Mouse (Mus musculus) intestine, embryonic 14.5 days (tissue): Measurements from ENCODE around the gene Catsper4. TPM values are rescaled to one million over a fixed set of nuclear protein-coding genes. Genes with fewer than 3 reads are reported as not detected.

Source experiments
- ATAC-seq: fragments of 200-750 bp; cut with Nextera tagmentation; replicated peaks from 2 replicates; pipeline ENCODE4 v1.8.0; 2017; ENCODE audit warnings: low read depth, moderate number of reproducible peaks, moderate TSS enrichment, moderate library complexity; ENCODE audit not compliant: low FRiP score, low TSS enrichment
- DNase-seq: peaks from one replicate; pipeline ENCODE4 v3.0.0-alpha.2; 2018; ENCODE audit warnings: low spot score
- H3K27ac ChIP-seq: fragments of 300-500 bp; sonication (generic); 2 replicates; pipeline ENCODE4 v1.5.1; 2014; ENCODE audit warnings: low read depth, mild to moderate bottlenecking, control low read depth
- H3K27me3 ChIP-seq: fragments of 300-500 bp; sonication (generic); replicated peaks from 2 replicates; pipeline ENCODE4 v1.6.1; 2014; ENCODE audit warnings: low read length, control low read depth; ENCODE audit not compliant: control insufficient read depth, insufficient read depth
- H3K36me3 ChIP-seq: fragments of 300-500 bp; sonication (generic); 2 replicates; pipeline ENCODE4 v1.6.1; 2014; ENCODE audit warnings: low read length, control low read depth; ENCODE audit not compliant: control insufficient read depth, insufficient read depth
- H3K4me1 ChIP-seq: fragments of 300-500 bp; sonication (generic); replicated peaks from 2 replicates; pipeline ENCODE4 v1.6.1; 2014; ENCODE audit warnings: low read length, control low read depth, mixed read lengths; ENCODE audit not compliant: control insufficient read depth, insufficient read depth
- H3K4me2 ChIP-seq: fragments of 300-500 bp; sonication (generic); 2 replicates; pipeline ENCODE4 v1.6.1; 2014; ENCODE audit warnings: low read length
- H3K4me3 ChIP-seq: fragments of 300-500 bp; sonication (generic); 2 replicates; pipeline ENCODE4 v1.5.1; 2014; ENCODE audit warnings: low read depth, low read length, control low read depth, mixed read lengths
- H3K9ac ChIP-seq: fragments of 300-500 bp; sonication (generic); 2 replicates; pipeline ENCODE4 v1.6.1; 2014; ENCODE audit warnings: mild to moderate bottlenecking, low read length
- H3K9me3 ChIP-seq: fragments of 300-500 bp; sonication (generic); 2 replicates; pipeline ENCODE4 v1.6.1; 2016; ENCODE audit warnings: low read length, control low read depth; ENCODE audit not compliant: control insufficient read depth
- WGBS: fragments of 180-500 bp; shearing (Covaris S2); extraction: QIAGEN DNeasy Blood & Tissue Kit; methylation state at CpG from one replicate; pipeline ENCODE4 v1.1.7; 2014; 5-methylcytosine and 5-hydroxymethylcytosine counted together
- polyA plus RNA-seq: library from polyadenylated mRNA; unstranded; fragments of >200 nt; fragmentation: Nextera tagmentation; extraction: Ambion mirVana; gene quantifications from 2 replicates; pipeline ENCODE4 v1.2.1, GENCODE M21; 2014

The Catsper4 gene
- polyA plus RNA-seq, 1 experiment from 2014 or later, result not detected

GRCm38 (mm10) chr4:134258354-134258753 lies 31.2 kb upstream of the Catsper4 start:
- Histone ChIP-seq H3K9ac (no peak overlapping the region), H3K36me3 (no peaks in the 10 kb centered on the region), H3K4me2 (no peak overlapping the region), H3K27ac (no peak overlapping the region), H3K9me3 (no peaks in the 10 kb centered on the region), H3K4me1 (peaks cover 22% of the 10 kb centered on the region), H3K27me3 (peaks cover 4% of the 10 kb centered on the region; the same call in 1 of the 2 replicates), H3K4me3 (no peak overlapping the region)
- DNase-seq (no peak), ATAC-seq (no peak)
- WGBS, result 49% methylated on average over 11 of the region's 11 CpGs

DNA sequence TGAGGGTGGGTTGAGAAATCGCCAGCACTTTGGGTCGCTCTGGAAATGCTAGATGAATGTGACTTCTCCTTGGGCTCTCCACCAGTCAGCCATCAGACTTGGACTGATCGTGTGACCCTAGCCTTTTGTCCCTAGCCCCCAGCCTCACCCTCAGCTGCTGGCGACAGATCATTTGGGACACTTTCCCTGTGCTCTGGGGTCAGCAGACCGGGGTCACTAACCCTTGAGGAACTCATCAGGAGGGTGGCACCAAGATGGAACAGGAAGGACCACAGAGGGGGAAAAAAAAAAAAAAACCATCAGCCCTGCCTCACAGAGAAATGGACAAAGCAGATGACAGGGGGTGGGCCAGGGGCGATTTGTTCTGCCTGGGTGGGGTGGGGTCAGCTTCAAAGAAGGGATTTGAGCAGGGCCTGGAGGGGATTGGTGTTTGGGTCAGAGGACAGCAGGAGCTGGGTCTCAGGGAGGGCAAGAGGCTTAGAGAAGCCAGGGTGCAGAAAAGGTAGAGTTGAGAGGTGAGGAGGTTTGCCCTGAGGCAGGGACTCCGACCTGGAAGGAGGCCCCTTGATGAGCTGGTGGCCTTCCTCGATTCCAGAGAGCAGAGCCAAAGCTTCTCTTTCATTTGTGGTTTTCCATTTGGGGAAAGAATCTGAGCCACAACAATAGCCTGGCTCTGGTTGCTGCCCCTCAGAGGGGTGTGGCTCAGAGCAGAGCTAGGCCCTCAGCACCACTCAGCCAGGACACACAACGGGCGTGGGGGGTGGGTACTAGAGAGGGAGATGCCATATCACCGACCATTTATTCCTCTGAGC lies 30.2 kb upstream of the Catsper4 start:
- H3K4me2 ChIP-seq, result no peak overlapping the region
- no peak overlapping the region for H3K27ac ChIP-seq
- no peak for DNase-seq
- H3K4me1 ChIP-seq, result peaks cover 29% of the 10 kb centered on the region
- no peaks in the 10 kb centered on the region for H3K9me3 ChIP-seq
- no peak for ATAC-seq
- peaks cover 14% of the 10 kb centered on the region for H3K27me3 ChIP-seq
- H3K4me3 ChIP-seq, result no peak overlapping the region
- no peaks in the 10 kb centered on the region for H3K36me3 ChIP-seq
- 34% methylated on average over 11 of the region's 11 CpGs for WGBS
- H3K9ac ChIP-seq, result no peak overlapping the region

DNA sequence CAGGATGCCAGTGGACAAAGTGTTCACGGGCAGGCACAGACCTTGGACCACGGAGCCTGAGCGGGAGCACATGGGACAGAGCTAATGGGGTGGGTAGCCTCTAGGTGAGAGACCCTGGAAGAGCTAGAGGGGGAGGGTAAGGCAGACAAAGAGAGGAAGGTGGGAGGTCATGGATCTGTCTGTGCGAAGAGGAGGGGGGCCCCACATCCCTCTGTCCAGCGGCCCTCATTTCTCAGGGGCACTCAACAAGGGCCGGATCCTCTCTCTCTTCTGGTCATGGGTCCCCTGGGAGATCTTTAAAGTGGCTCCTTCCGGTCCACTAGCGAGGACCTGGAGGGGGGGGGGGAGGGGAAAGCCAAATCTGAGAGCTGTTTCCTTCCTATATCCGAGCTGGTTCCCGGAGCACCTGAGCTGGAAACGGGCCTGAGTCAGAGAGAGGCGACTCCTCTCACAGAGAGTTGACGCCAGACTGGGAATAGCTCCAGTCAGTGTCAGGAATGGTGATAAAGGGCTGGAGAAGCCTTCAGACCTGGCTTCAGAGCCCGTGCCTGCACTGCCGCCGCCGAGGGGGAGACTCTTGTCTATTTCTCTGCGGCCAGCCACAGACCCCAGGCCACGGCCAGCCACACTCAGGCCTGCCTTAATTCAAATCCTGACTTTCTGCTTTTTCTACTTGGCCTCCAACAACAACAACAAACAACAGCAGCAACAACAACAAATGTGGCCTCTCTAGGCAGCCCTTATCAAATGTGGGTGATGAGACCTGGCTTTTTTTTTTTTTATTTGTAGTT lies 29.4 kb upstream of the Catsper4 start:
- ATAC-seq (no peak), DNase-seq (no peak)
- H3K36me3 ChIP-seq, result no peaks in the 10 kb centered on the region
- H3K9me3 ChIP-seq, result no peaks in the 10 kb centered on the region
- H3K4me2 ChIP-seq, result peak overlapping the region; percentile 20
- 21% methylated on average over 18 of the region's 19 CpGs for whole genome bisulfite sequencing
- H3K27me3 ChIP-seq, result peaks cover 22% of the 10 kb centered on the region
- H3K4me1 ChIP-seq, result peaks cover 37% of the 10 kb centered on the region
- H3K9ac ChIP-seq, result no peak overlapping the region
- H3K27ac ChIP-seq, result no peak overlapping the region
- H3K4me3 ChIP-seq, result no peak overlapping the region

- peaks cover 30% of the 10 kb centered on the region for H3K27me3 ChIP-seq
- peak overlapping the region; percentile 20; the same call in 1 of the 2 replicates for H3K4me2 ChIP-seq
- H3K4me1 ChIP-seq, result peaks cover 44% of the 10 kb centered on the region
- ATAC-seq (no peak), DNase-seq (no peak)
- WGBS, result 36% methylated on average over 4 of the region's 4 CpGs
- no peaks in the 10 kb centered on the region for H3K36me3 ChIP-seq
- H3K9me3 ChIP-seq, result no peaks in the 10 kb centered on the region
- H3K4me3 ChIP-seq, result no peak overlapping the region
- no peak overlapping the region for H3K9ac ChIP-seq
- H3K27ac ChIP-seq, result no peak overlapping the region
Observed at GRCm38 (mm10) chr4:134255854-134256253, 28.7 kb upstream of the Catsper4 start.

GRCm38 (mm10) chr4:134254835-134255234 lies 27.7 kb upstream of the Catsper4 start:
- Histone ChIP-seq H3K4me2 (no peak overlapping the region), H3K36me3 (no peaks in the 10 kb centered on the region), H3K9ac (no peak overlapping the region), H3K4me1 (peaks cover 49% of the 10 kb centered on the region), H3K27me3 (peaks cover 40% of the 10 kb centered on the region), H3K27ac (no peak overlapping the region), H3K9me3 (no peaks in the 10 kb centered on the region), H3K4me3 (no peak overlapping the region)
- ATAC-seq, result no peak
- WGBS, result 45% methylated on average over 3 of the region's 3 CpGs
- no peak for DNase-seq

- 2% methylated on average over 13 of the region's 13 CpGs for WGBS
- no peaks in the 10 kb centered on the region for H3K36me3 ChIP-seq
- H3K4me1 ChIP-seq, result peaks cover 49% of the 10 kb centered on the region
- DNase-seq, result no peak
- no peak for ATAC-seq
- H3K4me3 ChIP-seq, result peak within 1 kb of the TSS; percentile 40
- H3K9ac ChIP-seq, result peak within 1 kb of the TSS; percentile 27
- 0 out of 2 replicates have a peak within 1 kb of the TSS, but pooled peaks have one; percentile 39 for H3K27ac ChIP-seq
- peak within 1 kb of the TSS; percentile 94 for H3K4me2 ChIP-seq
- no peaks in the 10 kb centered on the region for H3K9me3 ChIP-seq
- peaks cover 41% of the 10 kb centered on the region for H3K27me3 ChIP-seq
Observed at GRCm38 (mm10) chr4:134253722-134254324, 26.6 kb upstream of the Catsper4 start, which contains the start of gene Grrp1. Gene Grrp1 (minus strand): TSS chr4:134254106.

DNA sequence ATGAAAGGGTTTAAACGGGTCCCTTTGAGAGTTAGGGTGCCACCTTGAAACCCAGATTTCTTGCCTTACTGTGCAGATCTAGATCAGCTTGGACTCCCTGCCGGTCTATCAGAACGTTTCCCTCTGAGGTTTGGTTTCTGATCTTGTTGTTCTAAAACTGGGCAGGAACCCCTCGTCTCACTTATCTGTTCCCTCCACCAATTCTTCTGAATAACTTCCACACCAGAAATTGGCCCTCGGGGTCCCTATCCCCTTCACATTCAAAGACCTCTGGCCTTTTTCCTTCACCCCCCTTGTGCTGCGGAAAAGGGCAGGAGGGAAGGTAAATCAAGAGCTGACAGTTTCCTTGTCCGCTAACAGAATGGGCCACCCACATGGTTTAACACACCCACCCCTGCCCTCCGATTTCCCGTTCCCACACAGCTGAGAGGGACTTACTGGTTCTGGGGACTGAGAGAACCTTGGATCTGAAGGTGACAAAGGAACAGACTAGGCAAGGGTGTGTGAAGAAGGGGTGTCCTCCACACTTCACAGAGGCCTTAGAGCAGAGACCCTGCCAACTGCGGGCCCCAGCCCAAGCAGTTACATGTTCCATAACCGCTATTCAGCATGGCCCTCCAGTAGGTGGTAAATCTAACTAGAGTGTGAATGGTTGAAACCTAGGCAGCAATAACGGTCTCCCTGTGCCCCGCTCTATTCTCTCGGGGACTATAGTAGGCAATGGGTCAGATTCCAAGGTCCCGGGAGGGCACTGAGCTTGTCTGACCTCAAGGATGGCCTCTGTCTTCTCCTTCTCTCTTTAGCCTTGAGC lies 25.9 kb upstream of the Catsper4 start:
- Histone ChIP-seq H3K27ac (no peak overlapping the region), H3K4me2 (peak overlapping the region; percentile 94), H3K9ac (peak overlapping the region; percentile 27), H3K4me1 (peaks cover 49% of the 10 kb centered on the region), H3K36me3 (no peaks in the 10 kb centered on the region), H3K4me3 (peak overlapping the region; percentile 40), H3K27me3 (peaks cover 48% of the 10 kb centered on the region), H3K9me3 (no peaks in the 10 kb centered on the region)
- WGBS, result 11% methylated on average over 15 of the region's 15 CpGs
- DNase-seq (no peak), ATAC-seq (no peak)
